23 mouse cellular contexts compared by ENCODE assay signal in the genomic region with DNA sequence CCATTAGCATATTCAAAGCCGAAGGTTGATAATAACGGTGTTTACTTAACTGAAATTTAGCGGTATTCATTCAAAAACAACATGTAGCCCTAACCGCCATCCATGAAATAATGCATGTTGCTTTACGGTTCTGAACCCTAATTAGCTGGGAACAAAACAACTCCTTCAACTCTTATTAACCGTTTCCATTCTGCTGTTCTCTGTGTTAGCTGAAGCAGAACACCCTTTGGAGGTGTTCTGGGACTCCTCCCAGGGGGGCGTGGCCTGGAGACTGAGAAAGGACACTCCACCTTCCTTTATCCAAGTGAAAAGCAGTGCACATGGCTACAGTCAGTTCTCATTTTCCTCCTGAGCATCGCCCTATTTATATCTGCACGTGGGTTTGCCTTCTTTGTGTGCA. TPM values are rescaled to one million over a fixed set of nuclear protein-coding genes. Genes with fewer than 3 reads are reported as not detected.
DNase-seq lines count a peak whose midpoint lies in the region; ATAC-seq and TF ChIP-seq lines count a peak whose summit lies in the region.
"Had no signal": no experiment of that assay in that cellular context is flagged by ENCODE, and none has a peak within 500 bp of the region (broad histone marks: within the 10 kb centered on the region; RNA-seq: fewer than 3 reads in every experiment).

No protein-coding gene starts in this region.

- H3K9ac ChIP-seq in forebrain, embryonic 11.5 days (ENCODE audit: low read length) = no peak overlapping the region
- H3K9ac ChIP-seq: heart, embryonic 12.5 days; heart, embryonic 15.5 days; hindbrain, embryonic 13.5 days; intestine, embryonic 15.5 days had no signal

- no peaks in the 10 kb centered on the region for H3K9me3 ChIP-seq in forebrain, embryonic 11.5 days (ENCODE audit: control insufficient read depth, low read length)
- no peaks in the 10 kb centered on the region for H3K9me3 ChIP-seq in forebrain, embryonic 10.5 days
- H3K9me3 ChIP-seq: heart, embryonic 12.5 days; heart, embryonic 15.5 days; hindbrain, embryonic 10.5 days; hindbrain, embryonic 13.5 days; intestine, embryonic 15.5 days had no signal

- peak; percentile 71 for ATAC-seq in forebrain, embryonic 11.5 days (replicated peaks; ENCODE audit: low FRiP score)
- no peak for ATAC-seq in cerebellum, adult (ENCODE audit: insufficient number of reproducible peaks, low FRiP score, low TSS enrichment)
- ATAC-seq: hindbrain, embryonic 16.5 days; intestine, embryonic 15.5 days had no signal

- no peak overlapping the region for H3K27ac ChIP-seq in forebrain, embryonic 11.5 days (ENCODE audit: low read depth, low read length)
- H3K27ac ChIP-seq in forebrain, embryonic 10.5 days = no peak overlapping the region
- H3K27ac ChIP-seq: heart, embryonic 15.5 days; hindbrain, embryonic 10.5 days; hindbrain, embryonic 13.5 days; intestine, embryonic 15.5 days had no signal

- peaks cover 2% of the 10 kb centered on the region; the same call in 1 of the 2 replicates for H3K27me3 ChIP-seq in forebrain, embryonic 11.5 days (ENCODE audit: control insufficient read depth, insufficient read depth, low read length)
- peaks cover 49% of the 10 kb centered on the region for H3K27me3 ChIP-seq in forebrain, embryonic 10.5 days (ENCODE audit: poor library complexity, severe bottlenecking)
- H3K27me3 ChIP-seq: intestine, embryonic 15.5 days had no signal

- no peak overlapping the region for H3K4me3 ChIP-seq in forebrain, embryonic 11.5 days (ENCODE audit: low read depth, low read length)
- H3K4me3 ChIP-seq in forebrain, embryonic 10.5 days = no peak overlapping the region
- H3K4me3 ChIP-seq: heart, embryonic 12.5 days; heart, embryonic 15.5 days; hindbrain, embryonic 10.5 days; hindbrain, embryonic 13.5 days; intestine, embryonic 15.5 days had no signal

- no peak overlapping the region for H3K4me2 ChIP-seq in forebrain, embryonic 11.5 days (ENCODE audit: low read depth, low read length, severe bottlenecking)
- H3K4me2 ChIP-seq: heart, embryonic 12.5 days; heart, embryonic 15.5 days; hindbrain, embryonic 13.5 days; intestine, embryonic 15.5 days had no signal

- H3K4me1 ChIP-seq in forebrain, embryonic 11.5 days (replicated peaks; ENCODE audit: control insufficient read depth, insufficient read depth, low read length) = no peaks in the 10 kb centered on the region
- peaks cover 5% of the 10 kb centered on the region; the same call in 1 of the 2 replicates for H3K4me1 ChIP-seq in forebrain, embryonic 10.5 days
- H3K4me1 ChIP-seq: heart, embryonic 12.5 days; heart, embryonic 15.5 days; intestine, embryonic 15.5 days had no signal

- TF ChIP-seq POLR2A in brain, embryonic 14.5 days (IDR thresholded peaks at IDR 0.05; ENCODE audit: borderline replicate concordance, extremely low read depth, insufficient read depth, insufficient read length, poor library complexity, severe bottlenecking) = no peak

- H3K36me3 ChIP-seq in forebrain, embryonic 11.5 days (ENCODE audit: control insufficient read depth, insufficient read depth, low read length) = no peaks in the 10 kb centered on the region
- H3K36me3 ChIP-seq in forebrain, embryonic 10.5 days (replicated peaks) = no peaks in the 10 kb centered on the region
- H3K36me3 ChIP-seq: heart, embryonic 12.5 days; heart, embryonic 15.5 days; hindbrain, embryonic 10.5 days; hindbrain, embryonic 13.5 days; intestine, embryonic 15.5 days had no signal

- no peak for TF ChIP-seq CTCF in brain, embryonic 14.5 days (IDR thresholded peaks at IDR 0.05; ENCODE audit: borderline replicate concordance, extremely low read depth, insufficient read depth, insufficient read length)

- DNase-seq in forebrain, embryonic 11.5 days (ENCODE audit: low spot score) = no peak
- no peak for DNase-seq in forebrain, embryonic 10.5 days (ENCODE audit: extremely low spot score, low spot score)
- peak; percentile 61 for DNase-seq in heart, adult 11 months
- no peak for DNase-seq in heart, adult 18-20 months
- DNase-seq in brain, embryonic 14.5 days (ENCODE audit: low read depth) = peak; percentile 73
- DNase-seq in frontal cortex, postnatal 25 days (ENCODE audit: low spot score in 2 of 2) = no peak
- DNase-seq: adrenal gland, adult 2 months; adrenal gland, postnatal 14 days; cerebellum, adult 18-20 months; cerebellum, adult 9-10 months; cerebellum, postnatal 14 days; gastrocnemius, postnatal 10 days; gastrocnemius, postnatal 36 days; heart, postnatal 10 days; heart, postnatal 36 days; kidney, adult 11 months had no signal

- WGBS in forebrain, embryonic 11.5 days = 47% methylated on average over 9 of the region's 9 CpGs
- 64% methylated on average over 9 of the region's 9 CpGs for WGBS in forebrain, embryonic 10.5 days

RNA-seq across cellular contexts. Expression of gene Egr2, which starts 8.8 kb away (rescaled TPM):
- polyA plus RNA-seq in forebrain, embryonic 11.5 days (2014; fragmentation: Nextera tagmentation; extraction: Ambion mirVana) = 0.29 TPM in 1 of 2 replicates, not detected in the other
- 0.05 TPM in 1 of 2 replicates, not detected in the other for polyA plus RNA-seq in forebrain, embryonic 10.5 days (2016; fragmentation: Nextera tagmentation; extraction: Ambion mirVana)
- total RNA-seq in heart, adult 18-20 months (2021) = under 1 TPM; 0.75 to 0.92 TPM
- 0.39 and 1.4 TPM in 2 replicates for polyA plus RNA-seq in brain, embryonic 14.5 days (2012; rRNA removed)

RNA-seq across cellular contexts. Expression of gene Ado, which starts 22.3 kb away (rescaled TPM):
- polyA plus RNA-seq in forebrain, embryonic 11.5 days (2014; fragmentation: Nextera tagmentation; extraction: Ambion mirVana) = 60.8 and 62.9 TPM in 2 replicates
- 64.7 and 69.7 TPM in 2 replicates for polyA plus RNA-seq in forebrain, embryonic 10.5 days (2016; fragmentation: Nextera tagmentation; extraction: Ambion mirVana)
- 10 to 100 TPM; 16.0 to 18.3 TPM for total RNA-seq in heart, adult 18-20 months (2021)
- polyA plus RNA-seq in brain, embryonic 14.5 days (2012; rRNA removed) = 15.7 and 24.8 TPM in 2 replicates

Comparison
In these comparisons a context has a peak if more than half of its experiments do, and no peak if none do; other contexts are left out.
1. DNase-seq: peak in heart, adult 11 months (single experiment) and brain, embryonic 14.5 days (single experiment); none in forebrain, embryonic 11.5 days (single experiment), forebrain, embryonic 10.5 days (single experiment), heart, adult 18-20 months (0 of 2) and frontal cortex, postnatal 25 days (0 of 2).